Mouse (Mus musculus) liver, embryonic 13.5 days (tissue): Measurements from ENCODE around the gene Ercc2. TPM values are rescaled to one million over a fixed set of nuclear protein-coding genes. Genes with fewer than 3 reads are reported as not detected.
A peak's percentile ranks its signal among the peaks of the same experiment; 100 is the strongest.

Experiments
- ATAC-seq: fragments of 200-750 bp; cut with Nextera tagmentation; 2 replicates; pipeline ENCODE4 v1.8.0; 2017; ENCODE audit warnings: low read depth, mild to moderate bottlenecking, moderate number of reproducible peaks, moderate library complexity
- DNase-seq: peaks from one replicate; pipeline ENCODE4 v3.0.0; 2022
- H3K27ac ChIP-seq: fragments of 300-500 bp; sonication (generic); 2 replicates; pipeline ENCODE4 v1.5.1; 2015; ENCODE audit warnings: moderate library complexity, mild to moderate bottlenecking, inconsistent platforms
- H3K27me3 ChIP-seq: fragments of 300-500 bp; sonication (generic); 2 replicates; pipeline ENCODE4 v1.6.1; 2015; ENCODE audit warnings: mild to moderate bottlenecking, inconsistent platforms
- H3K36me3 ChIP-seq: fragments of 300-500 bp; sonication (generic); 2 replicates; pipeline ENCODE4 v1.6.1; 2015; ENCODE audit warnings: mild to moderate bottlenecking, inconsistent platforms
- H3K4me1 ChIP-seq: fragments of 300-500 bp; sonication (generic); replicated peaks from 2 replicates; pipeline ENCODE4 v1.6.1; 2015; ENCODE audit warnings: inconsistent platforms
- H3K4me2 ChIP-seq: fragments of 300-500 bp; sonication (generic); 2 replicates; pipeline ENCODE4 v1.6.1; 2015; ENCODE audit warnings: inconsistent platforms, mild to moderate bottlenecking, moderate library complexity
- H3K4me3 ChIP-seq: fragments of 300-500 bp; sonication (generic); replicated peaks from 2 replicates; pipeline ENCODE4 v1.5.1; 2015; ENCODE audit warnings: mild to moderate bottlenecking, inconsistent platforms
- H3K9ac ChIP-seq: fragments of 300-500 bp; sonication (generic); 2 replicates; pipeline ENCODE4 v1.6.1; 2015; ENCODE audit warnings: mild to moderate bottlenecking, inconsistent platforms
- H3K9me3 ChIP-seq: fragments of 300-500 bp; sonication (generic); replicated peaks from 2 replicates; pipeline ENCODE4 v1.6.1; 2016; ENCODE audit warnings: inconsistent platforms
- WGBS: fragments of 180-500 bp; shearing (Covaris S2); methylation state at CpG from one replicate; pipeline ENCODE4 v1.1.7; 2015; ENCODE audit not compliant: insufficient replicate concordance; 5-methylcytosine and 5-hydroxymethylcytosine counted together
- polyA plus RNA-seq: library from polyadenylated mRNA; unstranded; fragments of >200 nt; fragmentation: Nextera tagmentation; extraction: Ambion mirVana; gene quantifications from 2 replicates; pipeline ENCODE4 v1.2.1, GENCODE M21; 2015

The Ercc2 gene
- polyA plus RNA-seq = 8.6 and 9.9 TPM in 2 replicates

DNA sequence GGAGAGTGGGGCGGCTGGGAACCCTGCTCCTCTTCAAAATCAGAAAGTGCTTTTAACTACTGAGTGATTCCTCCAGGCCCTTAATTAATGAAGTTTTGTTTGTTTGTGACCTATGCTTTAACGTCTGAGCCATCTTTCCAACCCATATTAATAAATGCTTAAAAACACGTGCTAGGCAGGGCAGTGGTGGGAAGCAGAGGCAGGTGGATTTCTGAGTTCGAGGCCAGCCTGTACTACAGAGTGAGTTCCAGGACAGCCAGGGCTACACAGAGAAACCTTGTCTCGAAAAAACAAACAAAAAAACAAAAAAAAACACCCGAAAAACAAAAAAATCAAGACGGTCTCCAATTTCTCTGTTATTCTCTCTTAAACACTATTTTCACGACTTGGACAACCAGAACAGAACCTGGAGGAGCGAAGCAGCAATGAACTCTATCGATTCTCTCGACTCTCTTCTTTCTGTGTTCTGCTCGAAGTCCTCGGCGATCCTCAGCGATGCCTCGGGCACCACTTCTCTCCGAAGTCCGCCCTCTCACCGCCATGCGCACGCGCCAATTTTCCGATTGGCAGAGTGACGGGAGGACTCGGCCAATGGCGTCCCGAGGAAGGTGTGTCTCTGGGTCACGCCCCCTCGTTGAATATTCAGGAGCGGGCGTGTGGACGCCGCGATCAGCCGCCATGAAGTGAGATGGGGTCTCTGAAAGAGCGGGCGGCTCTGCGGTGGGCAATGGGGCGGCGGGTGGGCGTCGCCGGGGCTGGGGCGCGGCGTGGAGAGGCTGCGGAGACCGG, at the start of gene Ercc2:
Gene Ercc2, plus strand, starts transcription at position 634 of the 789 bp plus-strand sequence.
- WGBS = 5% methylated on average over 47 of the region's 48 CpGs
- Histone ChIP-seq H3K9ac (peak within 1 kb of the TSS; percentile 85), H3K36me3 (peaks cover 33% of the 10 kb centered on the region), H3K27ac (peak within 1 kb of the TSS; percentile 43), H3K27me3 (no peaks in the 10 kb centered on the region), H3K4me1 (peaks cover 24% of the 10 kb centered on the region), H3K4me2 (peak within 1 kb of the TSS; percentile 97), H3K9me3 (no peaks in the 10 kb centered on the region), H3K4me3 (peak within 1 kb of the TSS; percentile 89)
- ATAC-seq (peak; percentile 96), DNase-seq (peak; percentile 99)

- under 1% methylated on average over 51 of the region's 52 CpGs for WGBS
- Histone ChIP-seq H3K4me2 (peak overlapping the region; percentile 90), H3K27me3 (peaks cover 35% of the 10 kb centered on the region), H3K27ac (peak overlapping the region; percentile 75; the same call in 1 of the 2 replicates), H3K9me3 (0 out of 2 replicates have a peak, but pooled peaks cover 3% of the 10 kb centered on the region), H3K4me3 (peak overlapping the region; percentile 67), H3K9ac (peak overlapping the region; percentile 74), H3K36me3 (no peaks in the 10 kb centered on the region), H3K4me1 (peaks cover 29% of the 10 kb centered on the region)
- ATAC-seq (peak; percentile 57), DNase-seq (peak; percentile 34)
Measured at GRCm38 (mm10) chr7:19332709-19333352, 49.0 kb upstream of the Ercc2 start.

DNA sequence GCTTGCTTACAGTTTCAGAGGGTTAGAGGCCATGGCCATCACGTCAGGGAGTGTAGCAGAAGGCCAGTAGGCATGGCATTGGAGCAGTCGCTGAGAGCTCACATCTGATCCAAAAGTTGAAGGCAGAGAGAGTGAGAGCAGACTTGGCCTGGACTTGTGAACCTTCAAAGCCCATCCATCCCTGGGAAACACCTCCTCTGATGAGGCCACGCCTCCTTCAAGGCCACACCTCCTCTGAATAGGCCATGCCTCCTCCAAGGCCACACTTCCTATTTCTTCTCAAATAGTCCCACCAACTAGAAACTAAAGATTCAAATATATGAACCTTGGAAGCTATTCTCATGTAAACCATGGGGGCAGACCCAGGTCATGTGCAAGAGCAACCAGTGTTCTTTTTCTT, 46.2 kb upstream of the Ercc2 start:
- ATAC-seq (peak; percentile 35; the same call in 1 of the 2 replicates), DNase-seq (no peak)
- no peaks in the 10 kb centered on the region for H3K9me3 ChIP-seq
- peaks cover 54% of the 10 kb centered on the region for H3K27me3 ChIP-seq
- 34% methylated on average over 3 of the region's 3 CpGs for WGBS
- H3K27ac ChIP-seq = no peak overlapping the region
- peaks cover 26% of the 10 kb centered on the region for H3K4me1 ChIP-seq
- H3K9ac ChIP-seq = no peak overlapping the region
- no peaks in the 10 kb centered on the region for H3K36me3 ChIP-seq
- no peak overlapping the region for H3K4me2 ChIP-seq
- H3K4me3 ChIP-seq = no peak overlapping the region

DNA sequence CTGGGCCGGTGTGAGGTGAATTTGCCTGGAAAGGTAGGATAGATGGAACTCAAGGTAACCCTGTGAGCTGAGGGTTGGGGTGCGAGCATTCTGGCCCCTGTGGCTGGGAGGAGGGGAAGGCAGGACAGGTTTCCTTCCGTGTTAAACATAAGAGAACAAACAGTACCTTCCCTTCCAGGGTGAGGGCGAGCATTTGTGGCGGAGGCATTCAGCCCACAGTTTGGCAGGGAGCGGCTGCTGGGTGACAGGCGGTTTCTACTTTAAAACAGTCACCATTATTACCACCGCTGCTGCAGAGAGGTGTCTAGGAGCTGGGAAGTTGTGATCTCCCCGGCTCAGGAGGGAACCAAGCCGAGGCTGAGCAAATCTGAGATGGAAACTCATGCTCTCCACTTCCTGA, 44.7 kb upstream of the Ercc2 start:
- ATAC-seq = no peak
- peaks cover 59% of the 10 kb centered on the region for H3K27me3 ChIP-seq

GRCm38 (mm10) chr7:19338060-19338459, 43.8 kb upstream of the Ercc2 start:
- WGBS = 41% methylated on average over 2 of the region's 2 CpGs
- Histone ChIP-seq H3K9me3 (no peaks in the 10 kb centered on the region), H3K27me3 (peaks cover 59% of the 10 kb centered on the region), H3K36me3 (no peaks in the 10 kb centered on the region), H3K4me3 (no peak overlapping the region), H3K4me2 (no peak overlapping the region), H3K27ac (no peak overlapping the region), H3K4me1 (peaks cover 30% of the 10 kb centered on the region), H3K9ac (no peak overlapping the region)
- no peak for ATAC-seq
- DNase-seq = no peak

More for the DNA sequence above, 44.7 kb upstream of the Ercc2 start:
- no peaks in the 10 kb centered on the region for H3K36me3 ChIP-seq
- H3K9me3 ChIP-seq = no peaks in the 10 kb centered on the region
- H3K4me2 ChIP-seq = no peak overlapping the region
- 39% methylated on average over 10 of the region's 10 CpGs for WGBS
- peaks cover 29% of the 10 kb centered on the region for H3K4me1 ChIP-seq
- no peak overlapping the region for H3K27ac ChIP-seq
- H3K9ac ChIP-seq = no peak overlapping the region
- DNase-seq = no peak
- H3K4me3 ChIP-seq = no peak overlapping the region

GRCm38 (mm10) chr7:19338596-19338995, 43.2 kb upstream of the Ercc2 start:
- H3K4me2 ChIP-seq = no peak overlapping the region
- H3K36me3 ChIP-seq = no peaks in the 10 kb centered on the region
- no peaks in the 10 kb centered on the region for H3K9me3 ChIP-seq
- H3K27ac ChIP-seq = no peak overlapping the region
- no peak overlapping the region for H3K9ac ChIP-seq
- ATAC-seq (no peak), DNase-seq (no peak)
- peaks cover 30% of the 10 kb centered on the region for H3K4me1 ChIP-seq
- peaks cover 63% of the 10 kb centered on the region for H3K27me3 ChIP-seq
- WGBS = 52% methylated on average over 7 of the region's 7 CpGs
- no peak overlapping the region for H3K4me3 ChIP-seq

DNA sequence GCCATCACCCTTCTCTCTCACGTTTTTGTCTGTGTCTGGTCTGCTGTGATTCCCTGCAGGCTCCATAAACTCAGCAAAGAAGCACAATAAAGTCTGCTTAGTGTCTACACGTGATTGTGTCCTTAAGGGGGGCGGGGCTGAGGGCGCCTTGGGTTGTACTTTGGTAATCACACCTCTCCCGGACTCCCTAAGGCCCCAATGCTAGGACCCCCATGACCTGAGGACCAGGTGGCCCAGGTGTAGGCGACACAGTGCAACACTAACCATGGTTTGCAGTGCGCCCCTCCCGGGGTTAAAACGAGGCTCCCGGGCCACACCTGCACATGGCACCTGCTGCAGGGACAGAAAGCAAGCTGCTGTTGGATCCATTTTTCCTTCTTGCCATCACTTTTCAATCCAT, 40.6 kb upstream of the Ercc2 start:
- Histone ChIP-seq H3K27ac (no peak overlapping the region), H3K4me3 (no peak overlapping the region), H3K36me3 (no peaks in the 10 kb centered on the region), H3K4me1 (peaks cover 43% of the 10 kb centered on the region), H3K9me3 (no peaks in the 10 kb centered on the region), H3K27me3 (peaks cover 64% of the 10 kb centered on the region), H3K9ac (no peak overlapping the region), H3K4me2 (no peak overlapping the region)
- WGBS = 20% methylated on average over 10 of the region's 10 CpGs
- ATAC-seq (no peak), DNase-seq (no peak)

- ATAC-seq (no peak), DNase-seq (no peak)
- H3K4me2 ChIP-seq = peak overlapping the region; percentile 56
- H3K4me3 ChIP-seq = peak overlapping the region; percentile 38
- H3K9me3 ChIP-seq = no peaks in the 10 kb centered on the region
- H3K9ac ChIP-seq = peak overlapping the region; percentile 20; the same call in 1 of the 2 replicates
- H3K4me1 ChIP-seq = peaks cover 43% of the 10 kb centered on the region
- 2% methylated on average over 41 of the region's 41 CpGs for WGBS
- H3K27ac ChIP-seq = no peak overlapping the region
- no peaks in the 10 kb centered on the region for H3K36me3 ChIP-seq
- H3K27me3 ChIP-seq = peaks cover 62% of the 10 kb centered on the region
Measured at GRCm38 (mm10) chr7:19341761-19342409, 39.9 kb upstream of the Ercc2 start.

DNA sequence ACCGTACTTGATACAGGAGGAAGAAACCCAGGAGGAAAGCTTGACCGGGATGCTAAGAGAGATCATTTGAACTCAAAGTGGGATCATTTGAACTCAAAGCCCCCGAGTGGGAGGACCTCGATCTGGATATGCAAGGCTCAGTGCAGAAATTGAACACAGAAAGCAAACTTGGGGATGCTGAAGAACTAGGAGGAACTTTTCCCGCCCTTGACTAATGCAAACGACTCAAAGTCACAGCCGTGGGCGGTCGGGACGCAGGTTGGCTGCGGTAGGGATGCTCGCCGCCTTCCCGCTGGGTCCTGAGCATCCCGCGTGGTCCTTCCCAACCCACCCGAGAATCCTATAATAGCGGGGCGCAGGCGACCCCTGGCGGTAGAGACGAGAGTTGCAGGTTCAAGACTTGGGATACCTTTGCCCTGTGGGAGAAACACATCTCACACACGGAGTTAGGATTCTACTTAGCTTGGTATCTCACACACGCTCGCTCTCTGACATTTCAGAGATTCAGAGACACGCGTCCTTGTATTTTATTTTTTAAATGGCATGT, 39.3 kb upstream of the Ercc2 start:
- under 1% methylated on average over 27 of the region's 27 CpGs for whole genome bisulfite sequencing
- Histone ChIP-seq H3K4me2 (peak overlapping the region; percentile 56), H3K36me3 (no peaks in the 10 kb centered on the region), H3K9ac (peak overlapping the region; percentile 20; the same call in 1 of the 2 replicates), H3K27ac (no peak overlapping the region), H3K4me1 (peaks cover 43% of the 10 kb centered on the region), H3K4me3 (peak overlapping the region; percentile 38), H3K27me3 (peaks cover 60% of the 10 kb centered on the region), H3K9me3 (no peaks in the 10 kb centered on the region)
- DNase-seq = no peak
- ATAC-seq = no peak

DNA sequence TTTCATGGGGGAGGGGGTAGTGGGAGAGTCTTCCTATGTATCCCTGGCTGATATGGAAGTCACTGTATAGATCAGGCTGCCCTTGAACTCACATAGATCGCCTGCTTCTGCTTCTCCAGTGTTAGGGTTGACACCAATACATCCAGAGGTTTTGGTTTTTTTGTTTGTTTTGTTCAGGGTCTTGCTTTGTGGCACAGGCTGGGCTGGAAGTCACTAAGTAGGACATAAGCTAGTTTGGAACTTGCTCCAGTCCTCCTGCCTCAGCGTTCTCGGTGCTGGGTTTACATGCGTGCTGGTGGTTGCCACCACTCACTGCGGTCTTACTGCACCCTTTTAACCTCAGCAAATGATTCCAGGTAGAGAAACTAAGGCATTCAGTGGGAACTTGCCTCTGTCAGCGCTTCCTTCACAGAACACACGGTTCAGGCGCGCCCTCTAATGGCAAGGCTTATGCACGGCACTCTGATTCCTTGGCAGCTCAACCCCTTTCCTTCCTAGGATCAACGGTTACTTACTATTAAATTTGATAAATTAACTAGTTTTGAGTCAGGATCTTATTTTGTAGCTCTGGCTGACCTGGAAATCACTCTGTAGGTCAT, 38.5 kb upstream of the Ercc2 start:
- Histone ChIP-seq H3K4me3 (no peak overlapping the region), H3K27ac (no peak overlapping the region), H3K9me3 (no peaks in the 10 kb centered on the region), H3K4me1 (peaks cover 39% of the 10 kb centered on the region), H3K27me3 (peaks cover 53% of the 10 kb centered on the region), H3K9ac (no peak overlapping the region), H3K36me3 (no peaks in the 10 kb centered on the region; the same call in 1 of the 2 replicates), H3K4me2 (peak overlapping the region; percentile 56; the same call in 1 of the 2 replicates)
- under 1% methylated on average over 11 of the region's 11 CpGs for WGBS
- ATAC-seq (no peak), DNase-seq (peak; percentile 46)
